Mouse (Mus musculus) heart, embryonic 16.5 days (tissue): ENCODE measurements around the gene Spdye4b. TPM values are rescaled to one million over a fixed set of nuclear protein-coding genes. Genes with fewer than 3 reads are reported as not detected.
A peak's percentile ranks its signal among the peaks of the same experiment; 100 is the strongest.
"Not testable (repeated sequence)": the region's sequence is repeated elsewhere in the genome, so short reads cannot be mapped to it uniquely, and the experiment has no call there.

ENCODE experiments used
- ATAC-seq: fragments of 200-750 bp; cut with Nextera tagmentation; replicated peaks from 2 replicates; pipeline ENCODE4 v1.8.0; 2017; ENCODE audit warnings: moderate number of reproducible peaks; ENCODE audit not compliant: insufficient read depth, low FRiP score; ENCODE audit errors: extremely low read depth
- H3K27ac ChIP-seq: fragments of 300-500 bp; sonication (generic); 2 replicates; pipeline ENCODE4 v1.5.1; 2014; ENCODE audit warnings: mild to moderate bottlenecking, low read length, control low read depth, moderate library complexity
- H3K27me3 ChIP-seq: fragments of 300-500 bp; sonication (generic); 2 replicates; pipeline ENCODE4 v1.6.1; 2014; ENCODE audit warnings: low read length, mixed read lengths; ENCODE audit not compliant: control insufficient read depth, insufficient read depth
- H3K36me3 ChIP-seq: fragments of 300-500 bp; sonication (generic); 2 replicates; pipeline ENCODE4 v1.6.1; 2014; ENCODE audit not compliant: control insufficient read depth, insufficient read depth
- H3K4me1 ChIP-seq: fragments of 300-500 bp; sonication (generic); 2 replicates; pipeline ENCODE4 v1.6.1; 2014; ENCODE audit warnings: low read length, mixed read lengths; ENCODE audit not compliant: control insufficient read depth, insufficient read depth
- H3K4me2 ChIP-seq: fragments of 300-500 bp; sonication (generic); 2 replicates; pipeline ENCODE4 v1.6.1; 2014; ENCODE audit warnings: low read depth, mild to moderate bottlenecking, control low read depth, low read length
- H3K4me3 ChIP-seq: fragments of 300-500 bp; sonication (generic); 2 replicates; pipeline ENCODE4 v1.5.1; 2014; ENCODE audit warnings: mild to moderate bottlenecking, control low read depth, low read length
- H3K9ac ChIP-seq: fragments of 300-500 bp; sonication (generic); 2 replicates; pipeline ENCODE4 v1.6.1; 2014; ENCODE audit warnings: low read length, control low read depth
- H3K9me3 ChIP-seq: fragments of 300-500 bp; sonication (generic); replicated peaks from 2 replicates; pipeline ENCODE4 v1.6.1; 2016; ENCODE audit warnings: low read length; ENCODE audit not compliant: control insufficient read depth
- WGBS: fragments of 180-500 bp; shearing (Covaris S2); extraction: QIAGEN DNeasy Blood & Tissue Kit; methylation state at CpG from one replicate; pipeline ENCODE4 v1.1.7; 2014; 5-methylcytosine and 5-hydroxymethylcytosine counted together
- polyA plus RNA-seq: library from polyadenylated mRNA; unstranded; fragments of >200 nt; fragmentation: Nextera tagmentation; extraction: Ambion mirVana; gene quantifications from 2 replicates; pipeline ENCODE4 v1.2.1, GENCODE M21; 2015

Spdye4b gene
- polyA plus RNA-seq, 1 experiment from 2014 or later: not detected

- H3K4me2 ChIP-seq: no peak overlapping the region
- H3K9me3 ChIP-seq: 0 out of 2 replicates have a peak, but pooled peaks cover 11% of the 10 kb centered on the region
- H3K9ac ChIP-seq: no peak overlapping the region
- peaks cover 2% of the 10 kb centered on the region; the same call in 1 of the 2 replicates for H3K27me3 ChIP-seq
- WGBS: 77% methylated on average over 2 of the region's 2 CpGs
- H3K36me3 ChIP-seq: no peaks in the 10 kb centered on the region
- no peak for ATAC-seq
- H3K4me3 ChIP-seq: no peak overlapping the region
- no peaks in the 10 kb centered on the region for H3K4me1 ChIP-seq
- H3K27ac ChIP-seq: no peak overlapping the region
Observed at GRCm38 (mm10) chr5:143150044-143150443, 30.8 kb upstream of the Spdye4b start.

GRCm38 (mm10) chr5:143153756-143154155 is 27.1 kb upstream of the Spdye4b start:
- Histone ChIP-seq H3K4me3 (no peak overlapping the region), H3K27ac (no peak overlapping the region), H3K9me3 (0 out of 2 replicates have a peak, but pooled peaks cover 11% of the 10 kb centered on the region), H3K9ac (no peak overlapping the region), H3K4me2 (no peak overlapping the region), H3K4me1 (no peaks in the 10 kb centered on the region), H3K36me3 (no peaks in the 10 kb centered on the region), H3K27me3 (peaks cover 19% of the 10 kb centered on the region)
- WGBS: 84% methylated on average over 10 of the region's 10 CpGs
- no peak for ATAC-seq

DNA sequence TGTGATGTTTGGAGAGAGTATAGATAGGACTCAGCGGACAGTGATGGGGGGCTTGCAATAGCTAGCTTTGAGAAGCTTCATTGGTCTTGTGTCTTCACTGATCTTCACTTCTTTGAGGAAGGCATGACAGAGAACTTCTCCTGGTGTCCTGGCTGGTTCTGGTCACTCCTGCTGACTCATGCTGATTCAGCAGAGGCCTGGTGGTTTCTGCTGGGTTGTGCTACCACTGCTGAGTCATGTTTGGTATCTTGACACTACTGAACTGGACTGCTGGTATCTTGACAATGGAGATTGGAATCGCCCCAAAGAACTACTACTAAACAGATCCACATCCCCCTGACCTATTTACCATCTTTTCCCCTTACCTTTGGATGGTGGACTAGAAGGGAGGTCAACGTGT is 25.3 kb upstream of the Spdye4b start:
- 85% methylated on average over 3 of the region's 3 CpGs for WGBS
- ATAC-seq: no peak
- H3K36me3 ChIP-seq: no peaks in the 10 kb centered on the region
- no peak overlapping the region for H3K27ac ChIP-seq
- H3K27me3 ChIP-seq: peaks cover 28% of the 10 kb centered on the region
- H3K4me1 ChIP-seq: no peaks in the 10 kb centered on the region
- no peak overlapping the region for H3K4me3 ChIP-seq
- H3K9me3 ChIP-seq: 0 out of 2 replicates have a peak, but pooled peaks cover 6% of the 10 kb centered on the region
- no peak overlapping the region for H3K4me2 ChIP-seq
- H3K9ac ChIP-seq: no peak overlapping the region

GRCm38 (mm10) chr5:143165508-143166070 is 15.2 kb upstream of the Spdye4b start:
- Histone ChIP-seq H3K9ac (no peak overlapping the region), H3K27me3 (no peaks in the 10 kb centered on the region), H3K4me1 (no peaks in the 10 kb centered on the region), H3K9me3 (0 out of 2 replicates have a peak, but pooled peaks cover 2% of the 10 kb centered on the region), H3K4me2 (peak overlapping the region; percentile 34), H3K4me3 (peak overlapping the region; percentile 11; the same call in 1 of the 2 replicates), H3K36me3 (no peaks in the 10 kb centered on the region), H3K27ac (no peak overlapping the region)
- 16% methylated on average over 18 of the region's 18 CpGs for WGBS
- ATAC-seq: no peak

- H3K9ac ChIP-seq: no peak overlapping the region
- H3K36me3 ChIP-seq: peaks cover 68% of the 10 kb centered on the region
- H3K4me2 ChIP-seq: no peak overlapping the region
- H3K9me3 ChIP-seq: peaks cover 10% of the 10 kb centered on the region
- no peak overlapping the region for H3K4me3 ChIP-seq
- no peaks in the 10 kb centered on the region for H3K27me3 ChIP-seq
- 89% methylated on average over 4 of the region's 4 CpGs for WGBS
- peaks cover 8% of the 10 kb centered on the region for H3K4me1 ChIP-seq
- no peak overlapping the region for H3K27ac ChIP-seq
- no peak for ATAC-seq
Observed at GRCm38 (mm10) chr5:143175970-143176369, 4.8 kb upstream of the Spdye4b start.

GRCm38 (mm10) chr5:143177541-143178200 is 3.1 kb upstream of the Spdye4b start:
- Histone ChIP-seq H3K9ac (no peak overlapping the region), H3K9me3 (peaks cover 10% of the 10 kb centered on the region), H3K4me1 (peaks cover 8% of the 10 kb centered on the region), H3K27ac (no peak overlapping the region), H3K4me2 (no peak overlapping the region), H3K36me3 (peaks cover 55% of the 10 kb centered on the region), H3K4me3 (no peak overlapping the region), H3K27me3 (no peaks in the 10 kb centered on the region)
- WGBS: 82% methylated on average over 3 of the region's 3 CpGs
- ATAC-seq: no peak

DNA sequence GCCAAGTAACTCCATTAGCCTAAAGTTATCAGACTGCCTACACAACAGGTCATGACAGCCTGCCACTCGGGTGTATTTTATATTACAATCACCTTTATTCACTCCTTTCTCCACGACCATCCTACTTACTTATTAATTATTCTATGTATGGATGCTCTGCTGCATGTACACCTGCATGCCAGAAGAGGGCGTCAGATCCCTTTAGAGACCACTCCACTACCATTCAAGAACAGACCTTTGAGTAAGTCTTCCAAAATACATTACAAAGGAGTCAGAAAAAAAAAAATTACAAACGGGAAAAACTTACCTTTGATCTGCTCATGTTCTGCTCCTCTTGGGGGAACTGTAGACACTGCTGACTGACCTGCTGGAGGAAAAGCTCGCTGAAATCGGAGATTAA is 1.6 kb upstream of the Spdye4b start:
- ATAC-seq: no peak
- peak overlapping the region; percentile 80; the same call in 1 of the 2 replicates for H3K4me2 ChIP-seq
- no peak overlapping the region for H3K4me3 ChIP-seq
- peaks cover 5% of the 10 kb centered on the region for H3K9me3 ChIP-seq
- no peak overlapping the region for H3K9ac ChIP-seq
- no peak overlapping the region for H3K27ac ChIP-seq
- WGBS: 43% methylated on average over 6 of the region's 6 CpGs
- H3K27me3 ChIP-seq: no peaks in the 10 kb centered on the region
- peaks cover 40% of the 10 kb centered on the region for H3K36me3 ChIP-seq
- peaks cover 8% of the 10 kb centered on the region for H3K4me1 ChIP-seq

DNA sequence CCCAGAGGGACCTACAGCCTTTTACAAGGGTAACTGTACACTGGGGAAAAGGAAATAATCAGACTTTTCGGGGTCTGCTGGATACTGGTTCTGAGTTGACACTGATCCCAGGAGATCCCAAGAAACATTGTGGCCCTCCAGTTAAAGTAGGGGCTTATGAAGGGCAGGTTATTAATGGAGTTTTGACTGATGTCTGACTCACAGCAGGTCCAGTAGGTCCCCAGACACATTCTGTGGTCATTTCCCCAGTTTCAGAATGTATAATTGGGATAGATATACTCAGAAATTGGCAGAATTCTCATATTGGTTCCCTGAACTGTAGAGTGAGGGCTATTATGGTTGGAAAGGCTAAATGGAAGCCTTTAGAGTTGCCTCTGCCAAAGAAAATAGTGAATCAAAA is 7.2 kb downstream of the Spdye4b start:
- not testable (repeated sequence) for H3K27ac ChIP-seq, H3K4me2 ChIP-seq, H3K36me3 ChIP-seq, ATAC-seq, H3K9me3 ChIP-seq, H3K9ac ChIP-seq, H3K4me1 ChIP-seq, H3K27me3 ChIP-seq, H3K4me3 ChIP-seq
- WGBS: no CpG with 5 or more reads among the region's 1 CpGs

DNA sequence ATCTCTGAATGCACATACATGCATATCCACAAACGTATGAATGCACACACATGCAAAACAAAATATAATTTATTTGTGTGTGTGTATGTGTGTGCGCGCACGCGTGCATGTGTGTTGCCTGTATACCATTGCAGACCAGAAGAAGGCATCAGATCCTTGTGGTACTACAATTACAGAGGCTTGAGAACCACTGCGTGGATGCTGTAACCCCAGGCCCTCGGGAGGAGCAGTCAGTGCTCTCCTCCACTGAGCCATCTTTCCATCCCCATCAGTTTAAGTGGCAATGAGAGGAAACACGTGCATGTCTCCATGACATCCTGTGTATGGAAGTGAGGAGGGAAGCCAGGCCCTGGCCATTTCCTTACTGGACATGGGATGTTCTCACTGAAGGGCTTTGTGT is 12.0 kb downstream of the Spdye4b start:
- Histone ChIP-seq H3K4me2 (no peak overlapping the region), H3K27ac (no peak overlapping the region), H3K36me3 (no peaks in the 10 kb centered on the region), H3K9ac (no peak overlapping the region), H3K9me3 (no peaks in the 10 kb centered on the region), H3K4me3 (no peak overlapping the region), H3K27me3 (no peaks in the 10 kb centered on the region), H3K4me1 (no peaks in the 10 kb centered on the region)
- no peak for ATAC-seq
- WGBS: 82% methylated on average over 8 of the region's 8 CpGs
